Mouse (Mus musculus) stomach, postnatal 0 days (tissue): ENCODE results near the gene Dtx3.

ENCODE experiments used
- CTCF ChIP-seq: IDR thresholded peaks from 2 replicates; pipeline ENCODE4 v1.5.1; 2016; ENCODE audit warnings: antibody characterized with exemption, low read depth, mild to moderate bottlenecking, moderate library complexity
- EP300 ChIP-seq: optimal IDR thresholded peaks from 2 replicates; pipeline ENCODE3; 2016; ENCODE audit warnings: antibody characterized with exemption

GRCm38 (mm10) chr10:127185101-127185500 lies 10.4 kb downstream of the Dtx3 start:
- TF ChIP-seq CTCF: no peak
- TF ChIP-seq EP300: no peak
